In genomic region chr7:123088920-123089319, GRCm38 (mm10) we compare ENCODE assay signal across 17 mouse cellular contexts.
"Had no signal": no experiment of that assay in that cellular context is flagged by ENCODE, and none has a peak within 500 bp of the region (broad histone marks: within the 10 kb centered on the region; RNA-seq: fewer than 3 reads in every experiment).

No protein-coding gene starts in this region.

- H3K4me2 ChIP-seq: lung, embryonic 15.5 days; midbrain, embryonic 12.5 days; neural tube, embryonic 12.5 days; stomach, embryonic 15.5 days had no signal

- H3K9me3 ChIP-seq: lung, embryonic 15.5 days; midbrain, embryonic 12.5 days; stomach, embryonic 15.5 days had no signal

- ATAC-seq: lung, postnatal 0 days; midbrain, embryonic 16.5 days had no signal

- H3K9ac ChIP-seq: lung, embryonic 15.5 days; midbrain, embryonic 12.5 days; neural tube, embryonic 12.5 days; stomach, embryonic 15.5 days had no signal

- H3K4me3 ChIP-seq: lung, embryonic 15.5 days; megakaryocyte, embryonic 14.5 days; midbrain, embryonic 12.5 days; neural tube, embryonic 12.5 days; stomach, embryonic 15.5 days had no signal

- DNase-seq: lung, adult 2 months; lung, postnatal 14 days; lung, postnatal 36 days; midbrain, embryonic 14.5 days; right cerebral cortex, postnatal 14 days; thymus, adult 2 months; thymus, postnatal 25 days; thymus, postnatal 4 days had no signal

- H3K27me3 ChIP-seq: lung, embryonic 15.5 days; midbrain, embryonic 12.5 days; neural tube, embryonic 12.5 days; stomach, embryonic 15.5 days had no signal

- H3K36me3 ChIP-seq: lung, embryonic 15.5 days; midbrain, embryonic 12.5 days; neural tube, embryonic 12.5 days; stomach, embryonic 15.5 days had no signal

- H3K27ac ChIP-seq: lung, embryonic 15.5 days; macrophage; midbrain, embryonic 12.5 days; neural tube, embryonic 12.5 days; stomach, embryonic 15.5 days; stomach, postnatal 0 days had no signal
